Mouse (Mus musculus) cerebellum, adult 2 months (tissue): ENCODE data around the gene Thsd4.

Experiments used
- CTCF ChIP-seq: fragments of 200-500 bp; IDR thresholded peaks from 2 replicates; pipeline ENCODE4 v1.5.1; 2011; ENCODE audit warnings: low read depth, mild to moderate bottlenecking, control low read depth, low read length, moderate library complexity, borderline replicate concordance; ENCODE audit not compliant: insufficient read depth
- POLR2A ChIP-seq: fragments of 200-500 bp; IDR thresholded peaks from 2 replicates; pipeline ENCODE4 v1.6.1; 2011; ENCODE audit warnings: low read length, control low read depth, borderline replicate concordance; ENCODE audit not compliant: insufficient read depth

DNA sequence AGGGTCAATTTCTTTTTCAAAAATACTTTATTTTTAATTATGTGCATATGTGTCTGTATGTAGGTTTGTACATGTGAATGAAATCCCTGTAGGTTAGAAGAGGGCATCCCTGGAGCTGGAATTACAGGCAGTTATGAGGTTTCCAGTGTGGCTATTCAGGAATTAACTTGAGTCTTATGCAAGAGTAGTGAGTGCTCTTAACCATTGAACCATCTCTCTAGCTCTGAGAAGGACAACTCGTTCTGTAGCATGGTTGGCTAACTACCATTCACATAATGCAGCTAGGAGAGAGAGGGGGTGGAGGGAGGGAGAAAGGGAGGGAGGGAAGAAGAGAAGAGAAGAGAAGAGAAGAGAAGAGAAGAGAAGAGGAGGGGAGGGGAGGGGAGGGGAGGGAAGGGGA is 444.1 kb downstream of the Thsd4 start:
- no peak for TF ChIP-seq CTCF
- TF ChIP-seq POLR2A = no peak
